Mouse (Mus musculus) lung, postnatal 0 days (tissue): ENCODE results near the gene Gtdc1.

Experiments used
- CTCF ChIP-seq: IDR thresholded peaks from 2 replicates; pipeline ENCODE4 v1.5.1; 2016; ENCODE audit warnings: antibody characterized with exemption, mild to moderate bottlenecking
- EP300 ChIP-seq: IDR thresholded peaks from 2 replicates; pipeline ENCODE4 v1.6.1; 2016; ENCODE audit warnings: antibody characterized with exemption, mild to moderate bottlenecking, control low read depth

- TF ChIP-seq CTCF (no peak), EP300 (no peak)
Observed at GRCm38 (mm10) chr2:44829346-44829745, 98.1 kb downstream of the Gtdc1 start.
